Mouse (Mus musculus): ENCODE measurements around the gene Bud31.

DNA sequence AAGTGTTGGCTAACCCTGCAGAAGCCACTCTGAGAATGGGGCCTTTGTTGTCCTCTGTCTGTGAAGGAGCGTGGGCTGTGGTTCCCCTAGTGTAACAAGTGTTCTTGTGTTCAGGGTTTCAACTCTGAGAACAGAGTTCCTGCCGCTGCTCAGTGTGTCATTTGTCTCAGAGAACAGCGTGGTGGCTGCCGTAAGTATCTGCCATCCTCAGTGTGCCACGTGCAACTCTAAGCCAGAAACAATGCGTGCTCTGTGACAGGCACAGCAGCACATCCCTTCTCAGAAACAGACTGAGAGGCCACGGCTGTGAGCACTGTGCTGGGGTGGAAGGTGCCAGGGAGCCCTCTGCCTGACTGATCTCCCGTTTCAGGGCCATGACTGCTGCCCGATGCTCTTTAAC lies 35.8 kb upstream of the Bud31 start:
- no peak for TF ChIP-seq CTCF (IDR thresholded peaks at IDR 0.05; ENCODE audit: extremely low read depth, insufficient read length, insufficient replicate concordance, low read depth, low read length)
- TF ChIP-seq POLR2A (IDR thresholded peaks at IDR 0.05; ENCODE audit: low read depth, low read length), result no peak

Measured in small intestine, adult 2 months (tissue).